Mouse (Mus musculus) brain, embryonic 18.5 days (tissue): Measurements from ENCODE around the gene Cfap100.
A peak's percentile ranks its signal among the peaks of the same experiment; 100 is the strongest.

Experiments
- DNase-seq: peaks from one replicate; pipeline ENCODE4 v3.0.0-alpha.2; 2012; ENCODE audit warnings: low read depth, low spot score

Gene Cfap100

DNA sequence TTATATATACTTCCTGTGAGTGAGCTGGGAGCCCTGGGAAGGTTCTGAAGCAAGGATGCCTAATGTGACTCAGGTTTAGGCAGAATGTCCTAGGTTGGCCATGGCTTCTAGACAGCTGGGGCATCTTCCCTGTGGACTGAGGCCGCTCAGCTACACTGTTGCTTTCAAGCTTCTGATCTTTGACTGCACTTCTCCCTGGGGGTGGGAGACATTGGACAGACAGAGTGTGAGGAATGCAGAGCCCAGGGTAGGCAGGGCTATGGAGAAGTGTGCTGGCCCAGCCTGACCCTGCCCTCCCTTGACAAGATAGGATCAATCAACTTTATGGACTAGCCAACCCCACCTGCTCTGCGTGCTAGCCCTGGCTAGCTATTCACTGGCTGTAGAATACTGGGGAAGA is 32.6 kb upstream of the Cfap100 start:
- no peak for DNase-seq

DNA sequence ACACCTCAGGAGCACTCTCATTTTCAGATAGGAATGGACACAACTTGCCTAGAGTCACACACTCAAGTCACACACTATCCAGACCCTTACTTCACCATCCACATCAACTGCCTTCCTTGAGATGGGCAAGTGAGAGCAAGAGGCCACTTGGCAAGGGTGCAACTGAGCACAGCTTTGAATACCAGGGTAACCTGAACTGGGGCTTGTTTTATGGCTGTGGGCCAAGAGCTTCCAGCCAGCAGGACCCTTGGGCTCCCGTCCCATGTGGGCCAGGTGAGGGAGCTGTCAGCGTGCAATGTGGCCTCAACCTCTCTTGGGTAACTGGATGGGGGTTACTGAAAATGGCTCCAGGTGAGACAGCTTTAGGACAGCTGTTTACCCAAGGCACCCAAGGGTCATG is 28.8 kb upstream of the Cfap100 start:
- no peak for DNase-seq

DNA sequence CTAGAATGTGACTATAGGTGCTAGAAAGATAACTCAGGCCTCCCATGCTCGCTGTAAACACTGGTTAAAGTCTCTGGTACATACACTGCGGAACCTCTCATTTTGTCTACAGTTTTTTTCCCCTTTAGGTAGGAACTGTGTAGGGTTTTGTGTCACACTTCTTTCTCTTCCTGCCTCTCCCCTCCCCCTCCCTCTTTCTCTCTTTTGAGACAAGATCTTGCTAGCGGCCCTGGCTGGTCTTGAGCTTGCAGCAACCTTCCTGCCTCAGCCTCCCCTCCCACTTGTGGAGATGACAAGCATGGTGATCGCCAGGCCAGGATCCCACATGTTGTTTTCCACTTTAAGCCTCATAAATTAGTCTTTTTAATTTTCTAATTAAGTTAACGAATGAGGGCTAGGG is 25.2 kb upstream of the Cfap100 start:
- DNase-seq, result no peak

DNA sequence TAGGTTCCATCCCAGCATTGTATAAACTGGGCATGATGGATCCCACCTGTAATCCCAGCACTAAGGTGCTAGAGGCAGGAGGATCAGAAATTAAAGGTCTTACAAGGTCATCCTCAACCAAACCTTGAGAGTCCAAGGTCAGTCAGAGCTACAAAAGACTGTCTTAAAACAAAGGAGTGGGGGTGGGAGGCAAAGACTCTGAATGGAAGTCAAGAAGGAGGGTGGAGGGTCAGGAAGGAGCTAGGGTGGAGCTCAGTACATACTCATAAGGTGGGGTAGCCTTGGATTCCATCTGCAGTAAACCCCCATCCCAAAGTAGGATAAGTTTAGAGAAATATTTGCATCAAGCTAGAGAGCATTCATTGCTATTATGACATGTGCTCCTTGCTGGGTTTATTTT is 24.0 kb upstream of the Cfap100 start:
- no peak for DNase-seq

DNA sequence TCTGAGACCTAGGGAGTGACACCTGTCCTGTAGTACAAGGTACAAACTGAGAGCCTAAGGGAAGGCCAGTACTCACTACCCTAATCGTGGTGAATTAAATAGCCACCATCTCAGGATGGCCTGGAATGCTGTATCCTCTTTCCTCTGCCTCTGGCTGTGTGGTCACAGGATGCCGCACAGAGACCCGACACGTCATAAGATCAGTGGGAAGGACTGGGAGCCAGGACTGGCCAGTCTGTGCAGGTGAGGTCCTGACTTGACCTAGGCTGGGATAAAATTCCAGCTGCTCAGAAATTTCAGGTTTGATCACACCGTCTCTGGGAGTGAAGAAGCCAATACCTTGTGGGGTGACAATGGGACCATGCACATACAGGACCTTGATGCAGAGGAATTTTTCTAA is 22.9 kb upstream of the Cfap100 start:
- DNase-seq, result no peak

DNA sequence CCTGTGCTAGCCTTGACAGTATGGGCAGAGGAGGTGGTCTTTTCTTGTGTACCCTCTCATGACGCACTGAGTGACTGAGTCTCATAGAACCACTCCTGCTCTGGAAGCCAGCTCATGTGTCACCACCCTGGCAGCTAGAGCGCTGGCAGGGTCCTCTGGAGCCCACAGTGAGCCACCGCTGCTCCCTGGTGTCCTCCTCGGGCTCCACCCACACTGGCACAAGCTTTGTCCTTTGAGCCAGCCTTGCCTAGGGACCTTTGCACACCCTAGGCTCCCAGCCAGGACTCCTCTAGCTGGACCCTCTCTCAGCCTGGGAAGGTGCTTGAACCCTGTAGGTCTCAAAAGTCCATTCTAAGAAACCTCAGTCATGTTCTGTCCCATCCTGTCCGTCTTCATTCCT is 22.1 kb upstream of the Cfap100 start:
- no peak for DNase-seq

DNA sequence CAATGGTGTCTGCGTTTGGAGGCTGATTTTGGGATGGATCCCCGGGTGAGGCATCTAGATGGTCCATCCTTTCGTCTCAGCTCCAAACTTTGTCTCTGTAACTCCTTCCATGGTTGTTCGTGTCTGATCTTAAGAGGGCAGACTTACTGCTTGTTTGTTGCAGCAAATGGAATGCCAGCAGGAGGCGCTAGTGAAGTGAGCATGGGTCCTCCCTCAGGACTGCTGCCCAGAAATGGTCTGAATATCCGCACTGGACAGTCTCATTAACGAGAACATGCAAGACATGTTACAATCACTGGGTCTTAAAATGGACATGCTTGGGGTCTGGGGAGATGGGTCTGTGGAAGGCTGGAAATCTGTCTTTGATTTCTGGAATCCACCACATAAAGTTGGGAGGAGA is 21.6 kb upstream of the Cfap100 start:
- no peak for DNase-seq

DNA sequence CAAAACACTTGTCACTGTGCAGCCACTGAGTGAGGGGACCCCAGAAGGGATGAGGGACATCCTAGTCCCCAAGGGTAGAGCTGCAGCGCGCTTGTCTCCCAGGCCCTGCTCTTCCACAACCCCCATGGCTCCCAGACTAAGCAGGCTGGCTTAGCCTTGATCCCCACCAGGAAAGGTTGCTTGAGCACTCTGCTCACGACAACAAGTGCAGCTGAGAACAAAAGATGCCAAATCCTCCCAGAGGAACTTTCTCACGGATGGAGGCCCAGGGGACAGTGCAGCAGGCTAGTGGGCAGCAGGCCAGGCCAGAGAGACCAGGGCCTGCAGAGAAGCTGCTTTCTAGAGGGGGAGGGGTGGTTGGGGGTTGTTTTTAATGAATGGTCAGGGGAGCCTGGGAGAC is 18.3 kb upstream of the Cfap100 start:
- no peak for DNase-seq

DNA sequence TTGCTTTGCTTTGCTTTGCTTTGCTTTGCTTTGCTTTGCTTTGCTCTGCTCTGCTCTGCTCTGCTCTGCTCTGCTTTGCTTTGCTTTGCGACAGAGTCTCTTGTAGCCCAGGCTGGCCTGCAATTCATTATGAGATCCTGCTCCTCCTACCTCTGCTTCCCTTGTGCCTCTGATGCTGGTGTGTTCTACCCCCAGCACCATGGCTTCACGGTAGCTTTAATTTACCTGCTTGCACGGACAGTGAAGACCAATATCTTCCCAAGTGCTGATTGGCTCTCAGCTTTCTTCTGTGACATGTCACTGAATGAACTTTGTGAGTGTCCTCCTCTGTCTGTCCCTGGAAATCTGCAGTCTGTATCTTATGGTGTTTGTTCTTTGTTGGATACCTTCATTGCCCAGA is 8.4 kb upstream of the Cfap100 start:
- DNase-seq, result no peak

DNA sequence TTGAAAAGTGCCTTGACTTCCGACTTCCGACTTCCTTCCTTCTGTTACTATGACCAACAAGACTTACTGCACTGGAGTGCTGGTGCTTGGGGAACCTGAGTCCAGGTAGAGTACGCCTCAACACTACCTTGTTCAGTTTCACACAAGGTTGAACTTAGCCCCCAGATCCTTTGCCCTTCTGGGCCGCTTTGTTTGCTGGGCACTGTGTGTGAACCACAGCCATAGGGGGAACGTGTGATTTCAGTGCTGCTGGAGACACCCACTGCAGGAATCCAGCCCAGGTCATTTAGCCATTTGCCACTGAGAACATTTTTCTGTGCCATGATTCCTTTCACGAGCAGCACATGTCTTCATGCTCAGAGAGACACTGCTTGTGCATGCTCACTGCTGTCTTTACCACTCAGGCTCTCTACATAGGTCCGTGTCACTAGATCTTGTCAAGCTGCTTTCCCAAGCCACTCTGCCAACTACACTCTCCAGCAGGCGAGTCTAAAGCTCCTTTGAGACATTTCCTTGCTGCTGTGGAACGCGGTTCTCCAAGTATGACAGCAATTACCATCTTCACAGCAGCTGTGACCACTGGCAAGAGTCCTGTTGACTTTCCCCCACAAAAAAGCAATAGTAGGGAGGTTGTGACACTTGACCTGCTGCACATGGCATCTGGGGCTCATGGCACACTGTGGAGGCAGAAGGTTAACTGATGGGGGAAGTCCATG is 7.8 kb upstream of the Cfap100 start:
- no peak for DNase-seq

DNA sequence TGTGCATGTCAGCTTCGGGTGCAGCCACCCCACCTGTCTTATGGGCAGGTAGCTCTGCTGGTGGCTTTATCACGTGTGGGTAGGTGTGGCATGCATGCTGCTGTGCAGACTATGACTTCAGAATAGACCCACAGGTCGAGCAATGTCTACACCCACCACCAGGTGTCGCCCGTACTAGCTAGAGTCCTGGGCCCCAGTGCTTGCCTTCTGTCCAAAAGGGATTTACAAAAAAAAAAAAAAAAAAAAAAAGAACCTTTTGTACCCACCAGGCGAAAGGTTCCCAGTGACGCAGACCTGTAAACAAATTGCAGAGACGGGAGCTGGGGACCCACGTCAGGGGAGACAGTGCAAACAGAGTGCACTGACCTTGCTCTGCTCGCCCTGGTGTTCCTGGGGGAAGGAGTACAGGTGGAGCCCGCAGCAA is 6.6 kb upstream of the Cfap100 start:
- no peak for DNase-seq

DNA sequence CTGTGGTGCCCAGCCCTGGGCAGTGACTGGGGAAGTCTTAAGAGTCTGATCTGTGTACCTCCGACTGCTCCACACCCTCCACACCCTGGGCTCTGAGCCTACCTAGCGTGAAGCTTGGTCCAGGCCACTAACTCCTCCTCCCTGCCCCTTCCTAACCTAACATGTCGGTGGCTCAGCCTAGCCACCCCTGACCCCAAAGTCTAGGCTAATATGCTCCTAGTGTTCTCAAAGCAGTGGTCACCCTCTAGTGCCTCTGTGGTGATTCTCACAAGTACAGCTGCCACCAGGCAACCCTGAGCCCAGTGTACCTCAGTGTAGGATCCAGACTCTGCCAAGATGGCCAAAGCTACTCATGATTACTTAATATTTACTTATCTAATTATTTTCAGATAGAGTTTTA is 6.1 kb upstream of the Cfap100 start:
- DNase-seq, result no peak

DNA sequence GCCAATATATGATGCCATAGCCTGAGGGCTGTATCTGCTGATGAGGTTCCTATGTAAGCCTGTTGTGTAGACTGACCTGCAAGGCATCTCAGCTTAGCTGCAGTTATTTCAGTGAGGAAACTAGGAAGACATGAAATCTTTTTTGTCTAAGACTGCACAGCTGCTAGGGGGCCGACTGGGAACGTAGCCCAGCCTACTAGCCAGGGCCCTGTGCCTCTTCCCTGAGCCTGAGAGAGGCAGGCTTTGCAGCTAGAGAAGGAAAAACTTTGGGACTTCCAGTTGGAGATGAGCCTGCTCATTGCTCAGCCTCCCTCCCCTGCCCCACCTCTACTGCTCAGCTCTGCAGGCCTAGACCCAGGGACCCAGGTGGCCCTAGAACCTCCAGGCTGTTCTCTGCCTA is 2.9 kb upstream of the Cfap100 start:
- DNase-seq, result no peak

DNA sequence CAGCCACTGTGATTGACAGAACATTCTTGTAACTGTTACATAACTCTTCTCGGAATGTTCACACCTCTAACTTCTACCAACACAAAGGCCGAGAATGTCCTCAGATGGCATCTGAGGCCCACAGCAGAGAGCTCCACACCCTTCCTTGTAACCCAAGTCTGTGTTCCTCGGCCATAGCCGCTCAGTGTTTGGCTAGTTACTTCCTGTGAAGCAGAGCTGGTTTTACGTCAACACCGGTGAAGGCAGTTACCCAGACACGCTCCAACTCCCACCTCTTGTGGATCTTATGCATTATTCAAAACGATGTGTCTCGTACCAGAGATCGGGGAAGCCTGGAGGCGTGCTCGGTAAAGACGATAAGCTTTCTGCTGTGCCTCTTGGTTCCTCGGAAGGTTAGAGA is 1.3 kb upstream of the Cfap100 start:
- DNase-seq, result no peak

DNA sequence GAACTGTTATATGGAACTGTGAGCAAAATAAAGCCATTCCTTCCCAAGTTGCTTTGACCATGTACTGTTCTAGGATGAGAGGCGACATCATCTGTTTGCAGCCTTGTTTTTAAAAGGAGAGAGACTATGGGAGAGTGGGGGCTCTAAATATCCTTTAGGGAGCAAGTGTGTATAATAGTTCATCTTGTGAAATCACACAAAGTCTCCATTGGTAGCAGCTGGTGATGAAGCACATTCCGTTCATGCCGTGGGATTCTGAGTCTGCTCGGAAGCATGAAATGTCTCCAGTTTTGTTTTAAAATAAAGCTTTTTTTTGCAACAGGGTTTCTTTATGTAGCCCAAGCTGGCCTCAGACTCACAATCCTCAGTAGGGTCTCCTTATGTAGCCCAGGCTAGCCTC is 2.6 kb downstream of the Cfap100 start:
- no peak for DNase-seq

DNA sequence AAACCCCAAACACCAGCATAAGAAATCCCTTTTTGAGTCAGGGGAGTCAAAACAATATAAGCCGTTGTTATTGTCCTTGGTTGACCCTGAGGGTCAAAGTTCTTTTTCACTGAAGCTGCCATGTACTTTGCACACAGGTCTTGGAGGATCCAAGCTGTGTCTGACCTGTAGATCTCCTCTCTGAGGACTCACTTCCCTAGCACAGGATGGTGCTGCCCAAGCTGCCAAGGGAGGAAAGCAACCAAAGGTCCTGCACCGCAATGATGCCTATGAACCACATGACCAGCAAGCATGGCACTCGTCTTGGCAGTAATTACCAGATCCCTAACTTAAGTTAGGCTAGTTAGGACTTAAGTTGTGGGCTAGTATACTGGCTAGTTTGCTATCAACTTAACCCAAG is 3.2 kb downstream of the Cfap100 start:
- DNase-seq, result no peak

DNA sequence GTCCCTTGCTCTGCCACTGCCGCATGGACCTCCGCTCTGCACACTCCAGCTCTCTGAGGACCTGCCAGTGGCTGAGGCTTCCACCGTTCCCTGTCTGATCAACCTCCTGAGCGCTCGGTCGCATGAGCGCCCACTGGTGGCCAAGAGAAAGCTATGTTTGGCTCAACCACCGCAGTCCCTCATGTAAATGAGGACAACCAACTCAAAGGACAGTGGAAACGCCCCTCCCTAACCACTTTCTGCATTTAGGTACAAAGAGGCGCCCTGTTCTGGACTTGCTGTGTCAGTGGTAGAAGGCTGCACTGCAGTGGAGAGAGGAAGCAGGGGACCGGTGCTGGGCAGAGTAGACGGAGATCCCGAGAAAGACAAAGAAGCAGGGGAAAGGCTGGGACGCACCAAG is 6.0 kb downstream of the Cfap100 start:
- DNase-seq, result peak; percentile 60

DNA sequence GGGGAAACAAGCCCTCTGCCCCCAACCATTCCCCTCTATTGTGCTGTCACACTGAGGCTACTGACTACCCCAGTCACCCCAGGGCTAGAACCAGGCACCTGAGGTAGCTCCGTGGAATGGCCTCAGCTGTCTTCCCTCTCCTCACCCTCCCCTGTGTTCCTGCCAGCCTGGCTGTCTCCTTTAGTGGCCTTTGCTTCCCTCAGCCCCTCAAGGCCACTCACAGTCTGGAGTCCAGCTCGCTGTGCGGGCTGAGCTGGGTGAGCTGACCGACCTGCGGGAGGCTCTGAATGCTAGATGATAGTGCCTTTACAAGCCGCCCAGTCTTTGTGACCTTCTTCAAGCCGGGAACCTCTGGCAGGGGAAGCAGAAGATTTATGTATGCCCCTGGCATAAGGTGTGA is 16.7 kb downstream of the Cfap100 start:
- DNase-seq, result no peak

DNA sequence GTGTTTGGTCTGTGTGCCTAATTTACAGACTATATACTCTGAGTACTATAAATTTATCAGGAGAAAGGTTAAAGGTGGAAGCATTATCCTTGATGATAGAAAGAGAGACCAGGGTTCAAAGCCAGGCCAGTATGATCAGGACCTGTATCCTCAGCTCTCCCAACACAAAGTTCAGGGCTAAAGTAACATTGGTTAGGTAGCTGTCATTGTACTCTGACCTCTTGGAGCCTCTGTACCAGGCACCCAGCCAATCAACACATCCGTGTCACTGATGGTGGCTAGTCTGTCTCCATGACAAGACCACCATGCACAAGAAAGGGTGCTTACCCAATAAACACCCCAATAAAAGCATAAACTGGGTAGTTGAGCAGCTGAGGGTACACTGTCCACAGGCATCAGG is 17.6 kb downstream of the Cfap100 start:
- DNase-seq, result no peak

DNA sequence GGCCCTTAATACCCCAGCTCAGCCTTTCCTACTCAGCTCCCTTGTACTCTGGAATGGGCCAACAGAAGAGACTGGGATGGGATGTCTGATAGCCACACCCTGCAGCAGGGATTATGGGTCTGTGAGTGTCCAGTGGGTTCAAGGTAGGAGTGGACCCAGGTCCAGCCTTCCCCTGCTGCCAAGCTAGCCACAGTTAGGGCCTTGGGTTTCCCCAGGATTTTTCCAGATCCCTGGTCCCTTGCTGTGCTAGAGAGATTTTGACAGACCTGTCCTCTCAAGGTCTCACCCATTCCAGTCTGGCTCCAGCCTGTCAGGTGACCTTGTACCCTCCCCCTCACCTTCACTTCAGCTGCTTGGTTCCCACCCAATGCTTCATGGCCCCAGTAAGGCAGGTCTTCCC is 20.0 kb downstream of the Cfap100 start:
- no peak for DNase-seq

DNA sequence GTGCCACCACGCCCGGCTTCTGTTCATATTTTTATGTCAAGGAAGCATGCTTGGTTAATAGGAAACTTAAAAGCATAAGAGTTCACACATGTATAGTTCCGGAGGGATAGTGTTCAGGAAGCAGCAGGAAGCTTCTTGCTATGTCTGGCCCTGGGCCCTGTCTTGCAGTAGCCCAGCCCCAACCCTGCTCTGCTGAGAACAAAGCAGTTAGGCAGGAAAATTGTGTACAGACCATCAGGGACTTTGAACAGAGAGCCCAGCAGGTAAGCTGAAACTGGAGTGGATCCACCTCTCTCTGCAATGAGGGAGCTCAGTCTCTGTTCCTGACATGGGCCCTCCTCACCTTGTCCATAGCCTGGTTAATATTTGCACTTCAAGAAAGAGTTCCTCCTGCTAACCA is 31.3 kb downstream of the Cfap100 start:
- DNase-seq, result no peak

DNA sequence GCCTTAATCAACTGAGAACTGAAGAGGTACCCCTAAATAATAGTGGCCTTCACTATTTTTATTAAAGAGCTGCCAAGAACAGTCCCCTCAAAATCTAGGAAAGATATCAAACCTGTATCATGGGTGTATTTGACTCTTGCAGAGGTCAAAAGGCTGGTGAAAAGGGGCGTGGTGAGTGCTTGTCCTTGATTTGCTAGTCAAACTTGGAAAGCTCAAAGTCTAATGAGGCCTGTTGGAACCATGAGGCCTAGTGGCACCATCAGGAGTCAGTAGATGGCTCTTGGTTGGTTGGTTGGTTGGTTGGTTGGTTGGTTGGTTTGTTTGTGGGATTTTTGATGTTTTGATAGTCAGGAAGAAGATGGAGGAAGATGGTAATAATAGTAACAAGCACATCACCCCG is 32.8 kb downstream of the Cfap100 start:
- no peak for DNase-seq

DNA sequence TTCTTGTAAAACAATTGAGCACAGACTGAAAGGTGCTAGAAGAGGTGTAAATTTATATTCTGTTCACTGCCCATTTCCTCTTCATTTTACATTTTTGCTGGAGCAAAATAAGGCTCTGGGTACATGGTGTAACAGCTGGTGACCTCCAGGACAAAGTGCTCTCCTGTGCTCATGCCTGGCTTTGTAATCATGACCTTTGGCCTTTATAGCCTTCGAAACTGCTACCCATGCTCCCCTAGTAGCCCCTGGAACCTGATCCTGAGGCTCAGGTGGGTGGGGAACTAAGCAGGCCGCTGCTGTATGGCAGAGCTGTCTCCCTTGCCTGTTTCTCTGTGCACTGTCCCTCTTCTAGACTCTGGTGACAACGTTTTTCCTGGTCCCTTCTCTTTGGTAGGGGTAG is 34.6 kb downstream of the Cfap100 start:
- DNase-seq, result no peak

DNA sequence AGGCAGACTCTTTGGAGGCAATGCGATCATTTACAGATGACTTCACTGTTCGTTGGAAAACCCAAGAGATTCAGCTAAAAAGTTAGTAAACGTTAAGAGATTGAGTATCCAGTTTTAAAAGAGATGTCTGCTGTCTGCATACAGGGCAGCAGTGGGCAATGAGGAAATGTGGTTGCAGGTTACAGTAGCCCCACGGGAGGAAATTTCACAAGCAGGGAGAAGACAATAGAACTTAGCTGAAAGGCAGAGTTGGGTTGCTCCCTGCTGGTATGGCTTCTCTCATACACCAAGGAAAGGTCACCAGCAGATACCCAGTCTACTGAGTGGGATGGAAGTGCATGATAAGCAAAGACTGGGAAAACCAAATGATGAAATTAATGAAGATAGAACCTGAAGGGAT is 38.0 kb downstream of the Cfap100 start:
- DNase-seq, result no peak
